Mouse (Mus musculus) embryonic facial prominence, embryonic 14.5 days (tissue): ENCODE results near the gene Arrdc1. TPM values are rescaled to one million over a fixed set of nuclear protein-coding genes. Genes with fewer than 3 reads are reported as not detected.

Experiments used
- ATAC-seq: fragments of 200-750 bp; cut with Nextera tagmentation; 2 replicates; pipeline ENCODE4 v1.8.0; 2017; ENCODE audit warnings: low read depth, moderate number of reproducible peaks, moderate TSS enrichment
- DNase-seq: peaks from one replicate; pipeline ENCODE4 v3.0.0-alpha.2; 2015; ENCODE audit warnings: low spot score
- H3K27ac ChIP-seq: fragments of 300-500 bp; sonication (generic); replicated peaks from 2 replicates; pipeline ENCODE4 v1.5.1; 2014; ENCODE audit warnings: low read depth, mild to moderate bottlenecking, low read length, moderate library complexity
- H3K27me3 ChIP-seq: fragments of 300-500 bp; sonication (generic); replicated peaks from 2 replicates; pipeline ENCODE4 v1.6.1; 2014; ENCODE audit warnings: low read length; ENCODE audit not compliant: control insufficient read depth, insufficient read depth
- H3K36me3 ChIP-seq: fragments of 300-500 bp; sonication (generic); 2 replicates; pipeline ENCODE4 v1.6.1; 2014; ENCODE audit warnings: low read length, mixed read lengths; ENCODE audit not compliant: control insufficient read depth, insufficient read depth
- H3K4me1 ChIP-seq: fragments of 300-500 bp; sonication (generic); 2 replicates; pipeline ENCODE4 v1.6.1; 2014; ENCODE audit warnings: antibody characterized with exemption, low read length; ENCODE audit not compliant: control insufficient read depth, insufficient read depth
- H3K4me2 ChIP-seq: fragments of 300-500 bp; sonication (generic); 2 replicates; pipeline ENCODE4 v1.6.1; 2014; ENCODE audit warnings: low read depth, mild to moderate bottlenecking, low read length, moderate library complexity, mixed read lengths
- H3K4me3 ChIP-seq: fragments of 300-500 bp; sonication (generic); 2 replicates; pipeline ENCODE4 v1.5.1; 2014; ENCODE audit warnings: low read depth, mild to moderate bottlenecking, low read length
- H3K9ac ChIP-seq: fragments of 300-500 bp; sonication (generic); 2 replicates; pipeline ENCODE4 v1.6.1; 2014; ENCODE audit warnings: low read depth, mild to moderate bottlenecking, low read length, moderate library complexity, mixed read lengths
- H3K9me3 ChIP-seq: fragments of 300-500 bp; sonication (generic); 2 replicates; pipeline ENCODE4 v1.6.1; 2016; ENCODE audit warnings: low read length; ENCODE audit not compliant: control insufficient read depth
- WGBS: fragments of 180-500 bp; shearing (Covaris S2); extraction: QIAGEN DNeasy Blood & Tissue Kit; methylation state at CpG from one replicate; pipeline ENCODE4 v1.1.7; 2014; 5-methylcytosine and 5-hydroxymethylcytosine counted together
- polyA plus RNA-seq: library from polyadenylated mRNA; unstranded; fragments of >200 nt; fragmentation: Nextera tagmentation; extraction: Ambion mirVana; gene quantifications from 2 replicates; pipeline ENCODE4 v1.2.1, GENCODE M21; 2014

Arrdc1 gene
- polyA plus RNA-seq, 1 experiment from 2014 or later: 28.2 TPM

GRCm38 (mm10) chr2:24929119-24929518 is 5.9 kb downstream of the Arrdc1 start:
- no peaks in the 10 kb centered on the region for H3K9me3 ChIP-seq
- H3K36me3 ChIP-seq: 0 out of 2 replicates have a peak, but pooled peaks cover 5% of the 10 kb centered on the region
- H3K27me3 ChIP-seq: no peaks in the 10 kb centered on the region
- 59% methylated on average over 2 of the region's 2 CpGs for WGBS
- ATAC-seq (no peak), DNase-seq (peak; percentile 31)
- H3K9ac ChIP-seq: no peak overlapping the region
- H3K4me1 ChIP-seq: peaks cover under 1% of the 10 kb centered on the region; the same call in 1 of the 2 replicates
- H3K4me2 ChIP-seq: no peak overlapping the region
- no peak overlapping the region for H3K4me3 ChIP-seq
- H3K27ac ChIP-seq: no peak overlapping the region

DNA sequence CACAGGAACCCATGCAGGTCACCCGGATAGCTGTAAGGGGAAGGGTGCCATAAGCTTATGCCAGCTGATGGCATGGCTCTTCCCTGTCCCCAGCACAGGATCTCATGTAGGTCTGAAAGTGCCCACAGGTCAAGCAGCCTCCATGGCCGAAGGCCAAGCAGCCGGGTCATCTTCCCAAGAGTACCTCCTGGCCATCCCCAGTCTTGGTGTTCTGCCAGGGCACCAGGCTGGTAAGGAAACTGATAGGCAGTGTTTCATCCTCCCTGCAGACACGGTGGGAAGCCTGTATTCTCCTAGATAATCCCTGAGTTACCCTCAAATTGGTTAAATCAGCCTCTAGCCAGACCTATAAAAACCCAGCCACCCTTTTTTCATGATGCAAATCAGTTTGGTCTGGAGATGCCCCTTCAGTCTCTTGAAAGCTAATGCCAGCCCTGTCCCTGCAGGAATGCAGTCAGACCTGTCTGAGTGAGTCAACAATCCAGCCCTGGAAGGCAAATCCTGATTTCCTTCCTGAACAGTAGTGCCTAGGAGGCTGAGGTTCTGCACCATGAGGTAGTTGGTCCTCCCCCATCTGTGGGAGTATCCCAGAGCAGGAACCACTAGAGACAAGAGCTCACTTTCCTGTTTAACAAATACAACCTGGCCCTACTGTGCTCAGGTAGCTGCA is 7.1 kb downstream of the Arrdc1 start:
- DNase-seq (peak; percentile 86), ATAC-seq (peak; percentile 90)
- H3K9ac ChIP-seq: no peak overlapping the region
- 55% methylated on average over 2 of the region's 4 CpGs for WGBS
- H3K9me3 ChIP-seq: no peaks in the 10 kb centered on the region
- H3K4me3 ChIP-seq: no peak overlapping the region
- H3K4me2 ChIP-seq: no peak overlapping the region
- no peaks in the 10 kb centered on the region for H3K27me3 ChIP-seq
- no peaks in the 10 kb centered on the region for H3K4me1 ChIP-seq
- H3K27ac ChIP-seq: peak overlapping the region; percentile 53; the same call in 1 of the 2 replicates
- 0 out of 2 replicates have a peak, but pooled peaks cover 5% of the 10 kb centered on the region for H3K36me3 ChIP-seq

GRCm38 (mm10) chr2:24926965-24927358 is 8.1 kb downstream of the Arrdc1 start:
- H3K9ac ChIP-seq: no peak overlapping the region
- no peaks in the 10 kb centered on the region for H3K4me1 ChIP-seq
- ATAC-seq (no peak), DNase-seq (no peak)
- H3K4me3 ChIP-seq: no peak overlapping the region
- H3K4me2 ChIP-seq: no peak overlapping the region
- no peaks in the 10 kb centered on the region for H3K9me3 ChIP-seq
- no peaks in the 10 kb centered on the region for H3K27me3 ChIP-seq
- WGBS: 66% methylated on average over 7 of the region's 7 CpGs
- H3K36me3 ChIP-seq: 0 out of 2 replicates have a peak, but pooled peaks cover 5% of the 10 kb centered on the region
- no peak overlapping the region for H3K27ac ChIP-seq

DNA sequence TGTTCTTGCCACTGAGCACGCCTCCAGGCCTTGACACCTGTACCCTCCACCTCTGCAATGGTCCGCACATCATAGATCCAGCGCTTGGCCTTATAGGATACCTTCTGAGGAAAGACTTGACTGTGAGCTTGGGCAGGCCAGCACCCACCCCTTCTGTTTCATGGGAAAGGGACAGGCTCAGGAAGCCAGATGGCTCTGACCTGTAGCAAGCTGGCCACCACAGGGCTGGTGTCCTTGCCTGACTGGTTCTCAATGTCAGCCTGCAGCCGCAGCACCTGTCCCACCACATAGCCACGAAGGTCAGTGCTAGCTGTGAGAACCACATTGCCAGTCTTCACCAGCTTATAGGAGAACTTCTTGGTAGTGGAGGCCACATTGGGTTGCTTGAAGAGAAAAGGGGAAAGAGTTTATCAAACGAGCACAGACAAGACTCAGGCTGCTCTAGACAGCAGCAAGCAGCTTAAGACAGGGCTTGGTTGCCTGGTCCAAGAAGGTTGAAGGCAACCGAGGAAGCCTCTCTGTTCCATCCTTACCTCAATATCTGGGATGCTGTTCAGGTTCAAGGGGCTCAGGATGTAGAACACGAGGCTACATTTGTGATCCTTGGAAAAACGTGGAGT is 8.6 kb downstream of the Arrdc1 start:
- ATAC-seq (no peak), DNase-seq (no peak)
- no peaks in the 10 kb centered on the region for H3K4me1 ChIP-seq
- H3K36me3 ChIP-seq: 0 out of 2 replicates have a peak, but pooled peaks cover 5% of the 10 kb centered on the region
- H3K4me3 ChIP-seq: no peak overlapping the region
- H3K27me3 ChIP-seq: no peaks in the 10 kb centered on the region
- H3K9ac ChIP-seq: no peak overlapping the region
- no peak overlapping the region for H3K27ac ChIP-seq
- H3K4me2 ChIP-seq: no peak overlapping the region
- H3K9me3 ChIP-seq: no peaks in the 10 kb centered on the region
- 84% methylated on average over 9 of the region's 9 CpGs for WGBS

DNA sequence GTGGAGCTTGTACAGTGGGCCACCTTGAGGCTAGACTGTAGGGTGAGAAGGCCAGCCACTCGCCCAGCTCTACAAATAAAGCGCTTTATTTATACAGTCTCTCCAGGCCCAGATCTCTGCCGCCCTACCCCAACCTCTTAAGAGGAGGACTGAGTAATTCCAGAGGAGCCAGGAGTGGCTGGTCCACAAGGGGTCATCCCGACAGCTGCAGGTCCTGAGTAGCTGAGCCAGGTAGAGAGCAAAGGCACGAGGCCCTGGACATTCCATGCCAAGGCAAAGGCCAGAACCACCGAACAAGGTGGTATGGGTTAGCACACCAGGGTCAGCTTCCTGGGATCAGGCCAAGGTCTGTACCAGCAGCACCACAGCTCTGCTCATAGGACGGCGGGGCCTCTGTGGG is 9.8 kb downstream of the Arrdc1 start:
- H3K4me1 ChIP-seq: no peaks in the 10 kb centered on the region
- ATAC-seq (no peak), DNase-seq (no peak)
- no peaks in the 10 kb centered on the region for H3K27me3 ChIP-seq
- 83% methylated on average over 8 of the region's 8 CpGs for WGBS
- 0 out of 2 replicates have a peak, but pooled peaks cover 5% of the 10 kb centered on the region for H3K36me3 ChIP-seq
- no peak overlapping the region for H3K27ac ChIP-seq
- H3K9me3 ChIP-seq: no peaks in the 10 kb centered on the region
- H3K4me2 ChIP-seq: no peak overlapping the region
- no peak overlapping the region for H3K4me3 ChIP-seq
- no peak overlapping the region for H3K9ac ChIP-seq

- WGBS: 48% methylated on average over 2 of the region's 2 CpGs
These were observed 11.5 kb downstream of the Arrdc1 start for GRCm38 (mm10) chr2:24923561-24923960.

DNA sequence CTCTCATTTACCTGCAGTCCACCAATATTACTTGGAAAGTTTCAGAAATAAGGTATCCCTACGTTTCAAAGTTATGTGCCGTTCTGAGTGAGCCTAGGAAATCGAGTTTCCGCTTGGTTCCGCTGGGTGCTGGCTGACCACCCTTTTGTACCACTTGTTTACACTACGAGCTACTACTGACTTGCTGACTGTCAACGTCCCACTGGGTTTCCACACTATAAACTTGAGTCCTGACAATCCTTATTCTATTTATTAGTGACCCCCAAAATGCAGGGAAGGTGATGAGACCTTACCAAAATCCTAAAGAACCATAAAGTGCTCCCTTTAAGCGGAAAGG is 15.2 kb downstream of the Arrdc1 start:
- H3K27ac ChIP-seq: peak overlapping the region; percentile 96
- DNase-seq: no peak
- peak; percentile 28 for ATAC-seq
- H3K4me1 ChIP-seq: peaks cover 8% of the 10 kb centered on the region
- peak overlapping the region; percentile 97 for H3K9ac ChIP-seq
- H3K4me2 ChIP-seq: peak overlapping the region; percentile 56
- no peaks in the 10 kb centered on the region for H3K36me3 ChIP-seq
- H3K9me3 ChIP-seq: no peaks in the 10 kb centered on the region
- 9% methylated on average over 8 of the region's 8 CpGs for WGBS
- H3K4me3 ChIP-seq: peak overlapping the region; percentile 95
- no peaks in the 10 kb centered on the region for H3K27me3 ChIP-seq

More at GRCm38 (mm10) chr2:24923561-24923960, 11.5 kb downstream of the Arrdc1 start:
- Histone ChIP-seq H3K4me3 (no peak overlapping the region), H3K4me1 (no peaks in the 10 kb centered on the region), H3K27me3 (no peaks in the 10 kb centered on the region), H3K4me2 (no peak overlapping the region), H3K27ac (no peak overlapping the region), H3K36me3 (0 out of 2 replicates have a peak, but pooled peaks cover 5% of the 10 kb centered on the region), H3K9me3 (no peaks in the 10 kb centered on the region), H3K9ac (no peak overlapping the region)
- DNase-seq: peak; percentile 29
- no peak for ATAC-seq

- Histone ChIP-seq H3K4me2 (peak within 1 kb of the TSS; percentile 60), H3K27me3 (no peaks in the 10 kb centered on the region), H3K4me3 (peak within 1 kb of the TSS; percentile 95), H3K9me3 (no peaks in the 10 kb centered on the region), H3K27ac (peak within 1 kb of the TSS; percentile 96), H3K4me1 (peaks cover 8% of the 10 kb centered on the region), H3K36me3 (no peaks in the 10 kb centered on the region), H3K9ac (peak within 1 kb of the TSS; percentile 97)
- DNase-seq (peak; percentile 96), ATAC-seq (peak; percentile 99)
- WGBS: 0% methylated on average over 34 of the region's 112 CpGs
These were observed 15.9 kb downstream of the Arrdc1 start, which contains the start of gene Ehmt1 for GRCm38 (mm10) chr2:24918930-24919838. Ehmt1 (minus strand) TSS chr2:24919614.
